In genomic region chr1:59492432-59492831, GRCm38 (mm10) we compare ENCODE assay signal across 22 mouse cellular contexts. TPM values are rescaled to one million over a fixed set of nuclear protein-coding genes. Genes with fewer than 3 reads are reported as not detected.
A peak's percentile ranks its signal among the peaks of the same experiment; 100 is the strongest.
DNase-seq lines count a peak whose midpoint lies in the region; ATAC-seq and TF ChIP-seq lines count a peak whose summit lies in the region.
"Had no signal": no experiment of that assay in that cellular context is flagged by ENCODE, and none has a peak within 500 bp of the region (broad histone marks: within the 10 kb centered on the region; RNA-seq: fewer than 3 reads in every experiment).

No protein-coding gene starts in this region.

- H3K9ac ChIP-seq in MEL (ENCODE audit: control insufficient read depth, low read depth, low read length, poor library complexity, severe bottlenecking): peak overlapping the region; percentile 41
- H3K9ac ChIP-seq in liver, embryonic 13.5 days: peak overlapping the region; percentile 22; the same call in 1 of the 2 replicates
- no peak overlapping the region for H3K9ac ChIP-seq in liver, postnatal 0 days (replicated peaks)
- H3K9ac ChIP-seq: forebrain, embryonic 12.5 days; hindbrain, embryonic 13.5 days had no signal

- TF ChIP-seq RAD21 in MEL (IDR thresholded peaks at IDR 0.05; ENCODE audit: low read depth, low read length): no peak

- no peak for TF ChIP-seq CTCF in MEL (IDR thresholded peaks at IDR 0.05 in 2 of 3, conservative IDR thresholded peaks at IDR 0.05 in 1 of 3; ENCODE audit: control insufficient read depth in 1 of 3, insufficient read depth in 1 of 3, low read depth in 2 of 3, low read length in 3 of 3, poor library complexity in 1 of 3, severe bottlenecking in 1 of 3)
- no peak for TF ChIP-seq CTCF in liver, postnatal 0 days (IDR thresholded peaks at IDR 0.05; ENCODE audit: low read depth)
- no peak for TF ChIP-seq CTCF in layer of hippocampus, adult 2 months (conservative IDR thresholded peaks at IDR 0.05)

- peak overlapping the region in 1 of 2 experiments; percentile 20; a peak in 2 of 4 replicates for H3K4me3 ChIP-seq in MEL (ENCODE audit: control insufficient read depth in 1 of 2, insufficient read depth in 1 of 2, low read depth in 2 of 2, low read length in 2 of 2)
- H3K4me3 ChIP-seq in liver, embryonic 13.5 days (replicated peaks): no peak overlapping the region
- H3K4me3 ChIP-seq in liver, postnatal 0 days (ENCODE audit: low read depth, low read length): no peak overlapping the region
- H3K4me3 ChIP-seq in layer of hippocampus, adult 2 months: no peak overlapping the region
- H3K4me3 ChIP-seq: forebrain, embryonic 12.5 days; heart, embryonic 10.5 days; hindbrain, embryonic 13.5 days had no signal

- H3K9me3 ChIP-seq in MEL (replicated peaks; ENCODE audit: insufficient read depth, low read length): no peaks in the 10 kb centered on the region
- no peaks in the 10 kb centered on the region for H3K9me3 ChIP-seq in liver, embryonic 13.5 days (replicated peaks)
- no peaks in the 10 kb centered on the region for H3K9me3 ChIP-seq in liver, postnatal 0 days (ENCODE audit: low read length)
- H3K9me3 ChIP-seq: forebrain, embryonic 12.5 days; heart, embryonic 10.5 days; hindbrain, embryonic 13.5 days had no signal

- H3K27me3 ChIP-seq in MEL (ENCODE audit: control insufficient read depth in 1 of 2, insufficient read depth in 2 of 2, low read length in 2 of 2): no peaks in the 10 kb centered on the region
- H3K27me3 ChIP-seq in liver, embryonic 13.5 days: no peaks in the 10 kb centered on the region
- no peaks in the 10 kb centered on the region for H3K27me3 ChIP-seq in liver, postnatal 0 days (ENCODE audit: insufficient read depth, low read length)
- H3K27me3 ChIP-seq: CH12.LX; hindbrain, embryonic 13.5 days had no signal

- H3K36me3 ChIP-seq in MEL (ENCODE audit: control insufficient read depth in 1 of 2, insufficient read depth in 2 of 2, low read length in 2 of 2): peaks cover 2 to 51% of the 10 kb centered on the region in 2 experiments; a peak in 3 of 4 replicates
- H3K36me3 ChIP-seq in liver, embryonic 13.5 days: no peaks in the 10 kb centered on the region
- H3K36me3 ChIP-seq in liver, postnatal 0 days (replicated peaks; ENCODE audit: insufficient read depth, low read length): no peaks in the 10 kb centered on the region
- H3K36me3 ChIP-seq: forebrain, embryonic 12.5 days; heart, embryonic 10.5 days; hindbrain, embryonic 13.5 days had no signal

- H3K27ac ChIP-seq in MEL (ENCODE audit: control insufficient read depth, low read depth, low read length): peak overlapping the region; percentile 90
- H3K27ac ChIP-seq in liver, embryonic 13.5 days: peak overlapping the region; percentile 75
- H3K27ac ChIP-seq in liver, postnatal 0 days (ENCODE audit: low read depth): no peak overlapping the region
- H3K27ac ChIP-seq in layer of hippocampus, adult 2 months: no peak overlapping the region
- H3K27ac ChIP-seq: forebrain, embryonic 12.5 days; heart, embryonic 10.5 days; hindbrain, embryonic 13.5 days; hindbrain, postnatal 0 days had no signal

- TF ChIP-seq POLR2A in MEL (IDR thresholded peaks at IDR 0.05; ENCODE audit: control insufficient read depth in 1 of 2, insufficient read depth in 1 of 2, low read depth in 1 of 2, low read length in 2 of 2, poor library complexity in 1 of 2): peak in 1 of 2 experiments; percentile 48; a peak in 2 of 4 replicates

- peak; percentile 72 to 74; a peak in 3 of 4 replicates for TF ChIP-seq EP300 in MEL (IDR thresholded peaks at IDR 0.05; ENCODE audit: low read depth in 1 of 2, low read length in 2 of 2)
- TF ChIP-seq EP300 in liver, postnatal 0 days (IDR thresholded peaks at IDR 0.05; ENCODE audit: low read depth): peak; percentile 43; the same call in 1 of the 2 replicates

- 24% methylated on average over 4 of the region's 4 CpGs for WGBS in liver, embryonic 13.5 days (ENCODE audit: insufficient replicate concordance)
- WGBS in liver, postnatal 0 days (ENCODE audit: insufficient replicate concordance): 45% methylated on average over 4 of the region's 4 CpGs

- peak overlapping the region; percentile 10; the same call in 1 of the 2 replicates for H3K4me2 ChIP-seq in liver, embryonic 13.5 days
- H3K4me2 ChIP-seq in liver, postnatal 0 days (ENCODE audit: low read depth, low read length): no peak overlapping the region
- H3K4me2 ChIP-seq: forebrain, embryonic 12.5 days; hindbrain, embryonic 13.5 days had no signal

- H3K79me2 ChIP-seq in MEL (ENCODE audit: control insufficient read depth, insufficient read depth, low read length, poor library complexity): peaks cover 4% of the 10 kb centered on the region; the same call in 1 of the 2 replicates

- ATAC-seq in erythroid progenitor cell, adult 5-6 weeks (replicated peaks; ENCODE audit: low FRiP score, poor library complexity, severe bottlenecking): peak; percentile 33; the same call in 1 of the 2 replicates
- ATAC-seq in liver, embryonic 13.5 days (ENCODE audit: low read depth): peak; percentile 83
- ATAC-seq in liver, postnatal 0 days: 0 out of 2 replicates have a peak, but pooled peaks have one; percentile 48
- ATAC-seq: forebrain, embryonic 16.5 days; hindbrain, postnatal 0 days had no signal

- DNase-seq in MEL (ENCODE audit: low read depth, low spot score): peak; percentile 76
- peak; percentile 44 for DNase-seq in liver, embryonic 13.5 days
- DNase-seq in liver, postnatal 0 days: no peak
- DNase-seq in embryo, embryonic 9.5 days (ENCODE audit: extremely low spot score): no peak
- no peak for DNase-seq in spleen, postnatal 36 days (ENCODE audit: low spot score in 2 of 2)
- no peak for DNase-seq in layer of hippocampus, adult 2 months (ENCODE audit: low spot score in 2 of 2)
- DNase-seq: adrenal gland, adult 8-10 months; adrenal gland, postnatal 36 days; cerebellum, adult 2 months; cerebellum, postnatal 25 days; gastrocnemius, postnatal 10 days; heart, adult 18-20 months; heart, postnatal 10 days; heart, postnatal 4 days had no signal

- peaks cover 38 to 46% of the 10 kb centered on the region in 2 experiments for H3K4me1 ChIP-seq in MEL (ENCODE audit: control insufficient read depth in 1 of 2, insufficient read depth in 2 of 2, low read length in 2 of 2)
- peaks cover 59% of the 10 kb centered on the region for H3K4me1 ChIP-seq in liver, embryonic 13.5 days (replicated peaks)
- H3K4me1 ChIP-seq in liver, postnatal 0 days (ENCODE audit: insufficient read depth): peaks cover 14% of the 10 kb centered on the region

TF ChIP-seq in MEL, 35 proteins besides CTCF, POLR2A, EP300 and RAD21 (continues in another document):
- peak; percentile 83 for TF ChIP-seq GATA1 (IDR thresholded peaks at IDR 0.05; ENCODE audit: low read depth, low read length)
- TF ChIP-seq CHD2 (IDR thresholded peaks at IDR 0.05; ENCODE audit: low read length): no peak
- TF ChIP-seq JUND (IDR thresholded peaks at IDR 0.05; ENCODE audit: low read depth, low read length): no peak
- no peak for TF ChIP-seq ZNF384 (IDR thresholded peaks at IDR 0.05; ENCODE audit: low read depth, low read length)
- TF ChIP-seq POLR2AphosphoS2 (IDR thresholded peaks at IDR 0.05; ENCODE audit: low read length): no peak
- peak; percentile 61 for TF ChIP-seq MXI1 (IDR thresholded peaks at IDR 0.05; ENCODE audit: low read depth, low read length)
- TF ChIP-seq MAFK (IDR thresholded peaks at IDR 0.05; ENCODE audit: borderline replicate concordance, low read depth, low read length): no peak
- no peak for TF ChIP-seq ZC3H11A (IDR thresholded peaks at IDR 0.05; ENCODE audit: low read depth, low read length)
- TF ChIP-seq ZKSCAN1 (IDR thresholded peaks at IDR 0.05; ENCODE audit: low read depth, low read length): no peak
- TF ChIP-seq MEF2A (IDR thresholded peaks at IDR 0.05; ENCODE audit: extremely low read depth, insufficient replicate concordance, low read depth, low read length, poor library complexity, severe bottlenecking): no peak
- TF ChIP-seq TCF12 (IDR thresholded peaks at IDR 0.05; ENCODE audit: low read depth, low read length): peak; percentile 79
- TF ChIP-seq MYB (IDR thresholded peaks at IDR 0.05; ENCODE audit: low read depth, low read length): no peak
- TF ChIP-seq GABPA (IDR thresholded peaks at IDR 0.05; ENCODE audit: low read depth, low read length): no peak
- no peak for TF ChIP-seq SMC3 (IDR thresholded peaks at IDR 0.05; ENCODE audit: low read depth, low read length)
- no peak for TF ChIP-seq E2F4 (IDR thresholded peaks at IDR 0.05; ENCODE audit: borderline replicate concordance, low read depth, low read length)
- peak; percentile 70 for TF ChIP-seq TBP (IDR thresholded peaks at IDR 0.05; ENCODE audit: low read depth, low read length)
- TF ChIP-seq ELF1 (IDR thresholded peaks at IDR 0.05; ENCODE audit: low read depth, low read length): no peak
- no peak for TF ChIP-seq NRF1 (IDR thresholded peaks at IDR 0.05; ENCODE audit: insufficient read depth, low read depth, low read length, poor library complexity, severe bottlenecking)
- TF ChIP-seq USF2 (IDR thresholded peaks at IDR 0.05; ENCODE audit: borderline replicate concordance in 1 of 2, insufficient read depth in 1 of 2, low read depth in 1 of 2, low read length in 2 of 2): no peak
- no peak for TF ChIP-seq POLR2AphosphoS5 (IDR thresholded peaks at IDR 0.05; ENCODE audit: borderline replicate concordance, low read depth, low read length)

RNA-seq across cellular contexts. Expression of gene Fzd7, which starts 10.2 kb away (rescaled TPM):
- total RNA-seq in MEL (2012; rRNA removed): 18.5 and 23.4 TPM in 2 replicates
- polyA plus RNA-seq in MEL (2012; ENCODE audit: insufficient read depth in 1 of 2, insufficient read length in 2 of 2, low read depth in 1 of 2, low replicate concordance in 2 of 2, missing spikeins in 1 of 2): 10 to 100 TPM in 1 of 2 experiments, not detected in 1; 24.7 TPM
- 1.1 and 5.4 TPM in 2 replicates for total RNA-seq in erythroid progenitor cell, adult 5-6 weeks (2015; ENCODE audit: low replicate concordance)
- total RNA-seq in erythroid progenitor cell, adult 5-6 weeks (2017; ENCODE audit: low replicate concordance): 0.45 and 0.77 TPM in 2 replicates
- 1.4 and 2.0 TPM in 2 replicates for polyA plus RNA-seq in liver, embryonic 13.5 days (2015; fragmentation: Nextera tagmentation; extraction: Ambion mirVana)
- 0.76 and 0.99 TPM in 2 replicates for polyA plus RNA-seq in liver, postnatal 0 days (2015; fragmentation: Nextera tagmentation; extraction: Ambion mirVana)
- 1 to 10 TPM; 5.4 to 6.7 TPM for total RNA-seq in layer of hippocampus, adult 2 months (2021)

RNA-seq across cellular contexts. Expression of gene Gm973, which starts 23.6 kb away (rescaled TPM):
- total RNA-seq in MEL (2012; rRNA removed): 0.23 TPM in 1 of 2 replicates, not detected in the other
- polyA plus RNA-seq in MEL (2012; ENCODE audit: insufficient read depth in 1 of 2, insufficient read length in 2 of 2, low read depth in 1 of 2, low replicate concordance in 2 of 2, missing spikeins in 1 of 2): not detected
- not detected in 2 replicates for total RNA-seq in erythroid progenitor cell, adult 5-6 weeks (2015; ENCODE audit: low replicate concordance)
- total RNA-seq in erythroid progenitor cell, adult 5-6 weeks (2017; ENCODE audit: low replicate concordance): 1.9 TPM in 1 of 2 replicates, not detected in the other
- 0.12 and 0.44 TPM in 2 replicates for polyA plus RNA-seq in liver, embryonic 13.5 days (2015; fragmentation: Nextera tagmentation; extraction: Ambion mirVana)
- not detected in 2 replicates for polyA plus RNA-seq in liver, postnatal 0 days (2015; fragmentation: Nextera tagmentation; extraction: Ambion mirVana)
- 10 to 100 TPM; 14.5 to 16.1 TPM for total RNA-seq in layer of hippocampus, adult 2 months (2021)
- total RNA-seq: heart, postnatal 4 days had no signal
- polyA plus RNA-seq: heart, embryonic 14.5 days had no signal

Comparison
In these comparisons a context has a peak if more than half of its experiments do, and no peak if none do; other contexts are left out.
1. DNase-seq: peak in MEL (single experiment) and liver, embryonic 13.5 days (single experiment); none in liver, postnatal 0 days (single experiment), embryo, embryonic 9.5 days (single experiment), spleen, postnatal 36 days (0 of 2) and layer of hippocampus, adult 2 months (0 of 2).
2. H3K27ac ChIP-seq: peak in MEL (single experiment) and liver, embryonic 13.5 days (single experiment); none in liver, postnatal 0 days (single experiment) and layer of hippocampus, adult 2 months (single experiment).
3. ATAC-seq: peak in every context shown above with its lines; median percentile 83 in liver, embryonic 13.5 days; 48 in liver, postnatal 0 days; 33 in erythroid progenitor cell, adult 5-6 weeks.
4. RNA of gene Gm973, which starts 23.6 kb away (total RNA-seq): 14.5 to 16.1 TPM in layer of hippocampus, adult 2 months; 0.23 TPM in MEL and 1.9 TPM in erythroid progenitor cell, adult 5-6 weeks; every median in the first group is over 4 times any median in the second.